Mouse (Mus musculus) hematopoietic multipotent progenitor cell, adult 10-12 weeks (in vitro differentiated cells): ENCODE results near the gene Sis. TPM values are rescaled to one million over a fixed set of nuclear protein-coding genes. Genes with fewer than 3 reads are reported as not detected.

ENCODE experiments used
- polyA plus RNA-seq: library from polyadenylated mRNA; stranded (reverse); fragments of >175 nt; gene quantifications from 2 replicates; pipeline ENCODE4 v1.2.3, GENCODE M21; 2012; ENCODE audit warnings: low replicate concordance

Sis gene
- not detected in 2 replicates for polyA plus RNA-seq

DNA sequence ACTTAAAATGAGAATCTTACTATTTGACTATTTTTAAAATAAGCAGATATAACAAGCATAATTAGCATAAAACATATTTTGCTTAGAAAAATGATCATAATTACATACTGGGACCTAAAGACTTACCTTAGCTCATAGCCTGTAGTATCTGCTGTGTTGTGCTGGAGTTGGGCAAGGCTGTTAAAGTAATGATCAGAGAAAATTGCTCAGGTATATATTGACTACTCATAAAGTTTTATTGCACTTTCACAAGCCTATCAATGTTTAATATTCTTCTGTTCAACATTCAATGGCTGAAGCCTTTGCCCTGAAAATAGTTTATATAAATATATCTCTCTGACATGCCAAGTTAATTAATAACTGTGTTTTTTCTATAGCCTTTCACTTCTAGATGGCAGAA lies at the start of gene Sis:
TSS of gene Sis (minus strand) at position 189 of the 400 bp plus-strand sequence.

Other genes starting within 250 kb of the Sis start
- gene Slitrk3, start 89.9 kb upstream of the Sis start, polyA plus RNA-seq: not detected in 2 replicates